Mouse (Mus musculus) CH12.LX (cell line): Measurements from ENCODE around the gene B230219D22Rik. TPM values are rescaled to one million over a fixed set of nuclear protein-coding genes. Genes with fewer than 3 reads are reported as not detected.

Experiments
- DNase-seq: peaks from one replicate; pipeline ENCODE4 v3.0.0-alpha.2; 2013; ENCODE audit errors: extremely low read depth
- H3K27ac ChIP-seq: 2 replicates; pipeline ENCODE4 v1.5.1; 2012; ENCODE audit warnings: low read depth, mild to moderate bottlenecking, control low read depth, moderate library complexity; ENCODE audit not compliant: insufficient read depth
- H3K27me3 ChIP-seq: replicated peaks from 2 replicates; pipeline ENCODE3; 2012; ENCODE audit warnings: inconsistent platforms
- H3K36me3 ChIP-seq, 2 experiments: replicated peaks in 1 of 2; 2 replicates each; pipeline versions ENCODE3 to v1.6.1; 2012; ENCODE audit warnings: inconsistent platforms in 1 of 2, low read length in 1 of 2, mild to moderate bottlenecking in 1 of 2, mixed read lengths in 1 of 2, moderate library complexity in 1 of 2; ENCODE audit not compliant: control insufficient read depth in 1 of 2, insufficient read depth in 1 of 2
- H3K4me1 ChIP-seq, 2 experiments: 2 replicates each; pipeline ENCODE4 v1.6.1; 2012; ENCODE audit warnings: inconsistent platforms in 1 of 2, moderate library complexity in 1 of 2; ENCODE audit not compliant: insufficient read depth in 2 of 2, control insufficient read depth in 1 of 2
- H3K4me2 ChIP-seq: 2 replicates; pipeline ENCODE4 v1.6.1; 2012; ENCODE audit warnings: low read depth, mild to moderate bottlenecking, control low read depth; ENCODE audit not compliant: poor library complexity, insufficient read depth, severe bottlenecking
- H3K4me3 ChIP-seq, 3 experiments: fragments of 150-350 bp in 1 of 3; sonication (generic) in 1 of 3; replicated peaks in 1 of 3; 2 replicates each; pipeline versions ENCODE3 to v1.5.1; 2011 to 2012; ENCODE audit warnings: low read depth in 2 of 3, low read length in 2 of 3, mild to moderate bottlenecking in 2 of 3, moderate library complexity in 2 of 3, control low read depth in 1 of 3, improper control_type of control experiment in 1 of 3, inconsistent platforms in 1 of 3, mixed read lengths in 1 of 3; ENCODE audit not compliant: poor library complexity in 1 of 3
- H3K79me2 ChIP-seq: replicated peaks from 2 replicates; pipeline ENCODE4 v1.6.1; 2012; ENCODE audit warnings: mild to moderate bottlenecking, moderate library complexity; ENCODE audit not compliant: control insufficient read depth, poor library complexity, insufficient read depth, severe bottlenecking; ENCODE audit errors: extremely low read depth
- H3K9ac ChIP-seq: 2 replicates; pipeline ENCODE4 v1.6.1; 2012; ENCODE audit warnings: low read depth, mild to moderate bottlenecking, control low read depth, moderate library complexity; ENCODE audit not compliant: insufficient read depth
- H3K9me3 ChIP-seq: replicated peaks from 2 replicates; pipeline ENCODE3; 2012; ENCODE audit warnings: low read length, inconsistent platforms, mixed read lengths
- BHLHE40 ChIP-seq: IDR thresholded peaks from 2 replicates; pipeline ENCODE4 v1.6.1; 2011; ENCODE audit warnings: mild to moderate bottlenecking, low read depth, low read length, improper control_type of control experiment
- CHD1 ChIP-seq: IDR thresholded peaks from 2 replicates; pipeline ENCODE4 v1.6.1; 2012; ENCODE audit warnings: low read depth, low read length, improper control_type of control experiment, inconsistent platforms
- CHD2 ChIP-seq: IDR thresholded peaks from 2 replicates; pipeline ENCODE4 v1.6.1; 2011; ENCODE audit warnings: low read length, improper control_type of control experiment
- CTCF ChIP-seq, 2 experiments: IDR thresholded peaks in 1 of 2; conservative IDR thresholded peaks in 1 of 2; 2 replicates each; pipeline ENCODE4 v1.5.1; 2011 to 2012; ENCODE audit warnings: low read depth in 2 of 2, low read length in 2 of 2, improper control_type of control experiment in 1 of 2, inconsistent platforms in 1 of 2, mild to moderate bottlenecking in 1 of 2, moderate library complexity in 1 of 2
- E2F4 ChIP-seq: IDR thresholded peaks from 2 replicates; pipeline ENCODE4 v1.6.1; 2011; ENCODE audit warnings: low read depth, low read length, improper control_type of control experiment; ENCODE audit not compliant: insufficient replicate concordance
- ELF1 ChIP-seq: IDR thresholded peaks from 2 replicates; pipeline ENCODE4 v1.6.1; 2014; ENCODE audit warnings: low read depth, mild to moderate bottlenecking, inconsistent platforms, low read length, improper control_type of control experiment
- EP300 ChIP-seq: IDR thresholded peaks from 2 replicates; pipeline ENCODE4 v1.6.1; 2011; ENCODE audit warnings: low read length, improper control_type of control experiment
- ETS1 ChIP-seq: conservative IDR thresholded peaks from 2 replicates; pipeline ENCODE4 v1.6.1; 2012; ENCODE audit warnings: low read depth, mild to moderate bottlenecking, inconsistent platforms, low read length, improper control_type of control experiment, moderate library complexity
- GABPA ChIP-seq: IDR thresholded peaks from 2 replicates; pipeline ENCODE4 v1.6.1; 2012; ENCODE audit warnings: low read depth, low read length, improper control_type of control experiment, inconsistent platforms; ENCODE audit not compliant: insufficient replicate concordance
- HCFC1 ChIP-seq: IDR thresholded peaks from 2 replicates; pipeline ENCODE4 v1.6.1; 2012; ENCODE audit warnings: low read depth, mild to moderate bottlenecking, inconsistent platforms, low read length, improper control_type of control experiment
- IRF4 ChIP-seq: IDR thresholded peaks from 2 replicates; pipeline ENCODE4 v1.6.1; 2014; ENCODE audit warnings: low read depth, mild to moderate bottlenecking, inconsistent platforms, low read length, improper control_type of control experiment
- JUN ChIP-seq: IDR thresholded peaks from 2 replicates; pipeline ENCODE4 v1.6.1; 2011; ENCODE audit warnings: low read depth, mild to moderate bottlenecking, low read length, improper control_type of control experiment, moderate library complexity; ENCODE audit not compliant: insufficient read depth
- JUND ChIP-seq: conservative IDR thresholded peaks from 2 replicates; pipeline ENCODE4 v1.6.1; 2011; ENCODE audit warnings: low read depth, low read length, improper control_type of control experiment
- KAT2A ChIP-seq: IDR thresholded peaks from 2 replicates; pipeline ENCODE4 v1.6.1; 2012; ENCODE audit warnings: low read length, improper control_type of control experiment, inconsistent platforms; ENCODE audit not compliant: insufficient replicate concordance
- MAFK ChIP-seq: IDR thresholded peaks from 2 replicates; pipeline ENCODE4 v1.6.1; 2011; ENCODE audit warnings: low read length, improper control_type of control experiment; ENCODE audit not compliant: insufficient replicate concordance
- MAX ChIP-seq: IDR thresholded peaks from 2 replicates; pipeline ENCODE4 v1.6.1; 2011; ENCODE audit warnings: low read length, improper control_type of control experiment
- MAZ ChIP-seq: IDR thresholded peaks from 2 replicates; pipeline ENCODE4 v1.6.1; 2012; ENCODE audit warnings: low read depth, mild to moderate bottlenecking, inconsistent platforms, low read length, improper control_type of control experiment, moderate library complexity
- MEF2A ChIP-seq: IDR thresholded peaks from 2 replicates; pipeline ENCODE4 v1.6.1; 2014; ENCODE audit warnings: low read depth, mild to moderate bottlenecking, inconsistent platforms, low read length, improper control_type of control experiment, borderline replicate concordance
- MXI1 ChIP-seq: IDR thresholded peaks from 2 replicates; pipeline ENCODE4 v1.6.1; 2011; ENCODE audit warnings: mild to moderate bottlenecking, low read depth, low read length, improper control_type of control experiment
- MYC ChIP-seq: IDR thresholded peaks from 2 replicates; pipeline ENCODE4 v1.6.1; 2011; ENCODE audit warnings: low read depth, mild to moderate bottlenecking, improper control_type of control experiment, low read length
- NELFE ChIP-seq: IDR thresholded peaks from 2 replicates; pipeline ENCODE4 v1.6.1; 2011; ENCODE audit warnings: low read depth, low read length, improper control_type of control experiment
- NRF1 ChIP-seq: IDR thresholded peaks from 2 replicates; pipeline ENCODE4 v1.6.1; 2014; ENCODE audit warnings: low read depth, mild to moderate bottlenecking, inconsistent platforms, low read length, improper control_type of control experiment, moderate library complexity
- PAX5 ChIP-seq: IDR thresholded peaks from 2 replicates; pipeline ENCODE4 v1.6.1; 2012; ENCODE audit warnings: low read length, inconsistent platforms, mixed read lengths
- POLR2A ChIP-seq: IDR thresholded peaks from 2 replicates; pipeline ENCODE4 v1.6.1; 2011; ENCODE audit warnings: low read depth, mild to moderate bottlenecking, improper control_type of control experiment, low read length
- POLR2AphosphoS2 ChIP-seq: IDR thresholded peaks from 2 replicates; pipeline ENCODE4 v1.6.1; 2011; ENCODE audit warnings: low read depth, low read length, improper control_type of control experiment
- RAD21 ChIP-seq: IDR thresholded peaks from 2 replicates; pipeline ENCODE4 v1.6.1; 2011; ENCODE audit warnings: low read depth, mild to moderate bottlenecking, low read length, improper control_type of control experiment, moderate library complexity
- RCOR1 ChIP-seq: conservative IDR thresholded peaks from 2 replicates; pipeline ENCODE4 v1.6.1; 2012; ENCODE audit warnings: low read depth, mild to moderate bottlenecking, inconsistent platforms, low read length, improper control_type of control experiment
- SIN3A ChIP-seq: IDR thresholded peaks from 2 replicates; pipeline ENCODE4 v1.6.1; 2012; ENCODE audit warnings: low read length, improper control_type of control experiment, inconsistent platforms
- SMC3 ChIP-seq: IDR thresholded peaks from 2 replicates; pipeline ENCODE4 v1.6.1; 2011; ENCODE audit warnings: low read depth, low read length, improper control_type of control experiment
- TBP ChIP-seq: conservative IDR thresholded peaks from 2 replicates; pipeline ENCODE4 v1.6.1; 2011; ENCODE audit warnings: low read depth, low read length, improper control_type of control experiment
- TCF12 ChIP-seq: IDR thresholded peaks from 2 replicates; pipeline ENCODE4 v1.6.1; 2014; ENCODE audit warnings: low read depth, mild to moderate bottlenecking, inconsistent platforms, low read length, improper control_type of control experiment
- UBTF ChIP-seq: IDR thresholded peaks from 2 replicates; pipeline ENCODE4 v1.6.1; 2012; ENCODE audit warnings: low read depth, mild to moderate bottlenecking, inconsistent platforms, low read length, improper control_type of control experiment, moderate library complexity
- USF1 ChIP-seq: IDR thresholded peaks from 2 replicates; pipeline ENCODE4 v1.6.1; 2014; ENCODE audit warnings: low read depth, mild to moderate bottlenecking, inconsistent platforms, low read length, improper control_type of control experiment
- USF2 ChIP-seq: conservative IDR thresholded peaks from 2 replicates; pipeline ENCODE4 v1.6.1; 2011; ENCODE audit warnings: low read depth, low read length, improper control_type of control experiment
- ZC3H11A ChIP-seq: IDR thresholded peaks from 2 replicates; pipeline ENCODE4 v1.6.1; 2012; ENCODE audit warnings: low read depth, mild to moderate bottlenecking, inconsistent platforms, low read length, improper control_type of control experiment
- ZKSCAN1 ChIP-seq: IDR thresholded peaks from 2 replicates; pipeline ENCODE4 v1.6.1; 2012; ENCODE audit warnings: low read depth, inconsistent platforms, low read length, improper control_type of control experiment, borderline replicate concordance
- ZMIZ1 ChIP-seq: IDR thresholded peaks from 2 replicates; pipeline ENCODE4 v1.6.1; 2012; ENCODE audit warnings: low read depth, mild to moderate bottlenecking, inconsistent platforms, low read length, improper control_type of control experiment
- ZNF384 ChIP-seq: IDR thresholded peaks from 2 replicates; pipeline ENCODE4 v1.6.1; 2012; ENCODE audit warnings: low read depth, low read length, improper control_type of control experiment, inconsistent platforms
- dilution Hi-C: fragments of 300-500 bp; cut with MboI; formaldehyde crosslinking; loops from 2 replicates; pipeline ENCODE4 v1.14.3; 2020; ENCODE audit warnings: low sequenced_read_pairs; ENCODE audit not compliant: extremely low pct_unique_long_range_greater_than_20kb, extremely low pct_ligation_motif_present
- in situ Hi-C: fragments of 300-500 bp; cut with MboI; formaldehyde crosslinking; loops from 3 replicates; pipeline ENCODE4 v1.14.3; 2019; ENCODE audit warnings: low sequenced_read_pairs, low pct_ligation_motif_present, low pct_unique_long_range_greater_than_20kb, mixed read lengths
- polyA plus RNA-seq: library from polyadenylated mRNA; unstranded; fragments of >175 nt; gene quantifications from 2 replicates; pipeline ENCODE4 v1.2.1, GENCODE M21; 2012; ENCODE audit warnings: low read depth; ENCODE audit not compliant: insufficient read length
- total RNA-seq, 2 experiments: library from RNA; depleted of rRNA; stranded (reverse); fragments of 300-350 nt in 1 of 2; fragments of >200 nt in 1 of 2; gene quantifications; 2 replicates each; pipeline ENCODE4 v1.2.3; 2012 to 2014

The B230219D22Rik gene
- total and polyA plus RNA-seq, 3 experiments: 23.2 to 35.0 (median 25.7) TPM

- no peak for TF ChIP-seq CHD2
- TF ChIP-seq IRF4: no peak
- TF ChIP-seq NELFE: peak; percentile 7; the same call in 1 of the 2 replicates
- no peak for TF ChIP-seq ZKSCAN1
- peak; percentile 57 for TF ChIP-seq POLR2A
- no peak for TF ChIP-seq POLR2AphosphoS2
- no peak for TF ChIP-seq PAX5
- TF ChIP-seq JUND: 0 out of 2 replicates have a peak, but pooled peaks have one; percentile 11
- no peak for TF ChIP-seq BHLHE40
- TF ChIP-seq CTCF (conservative IDR thresholded peaks at IDR 0.05 in 1 of 2, IDR thresholded peaks at IDR 0.05 in 1 of 2; ENCODE audit: low read depth in 2 of 2, low read length in 2 of 2): peak in 1 of 2 experiments; percentile 90; a peak in 2 of 4 replicates
- TF ChIP-seq ELF1: no peak; the same call in 1 of the 2 replicates
- TF ChIP-seq HCFC1: no peak
- no peak for TF ChIP-seq NRF1
- TF ChIP-seq RCOR1: 0 out of 2 replicates have a peak, but pooled peaks have one; percentile 8
- peak; percentile 86 for TF ChIP-seq RAD21
- TF ChIP-seq USF1: no peak
- no peak for TF ChIP-seq EP300
- no peak for TF ChIP-seq TCF12
- TF ChIP-seq UBTF: no peak
- TF ChIP-seq MAX: peak; percentile 2; the same call in 1 of the 2 replicates
- peak; percentile 61 for TF ChIP-seq SMC3
- peak; percentile 81; the same call in 1 of the 2 replicates for TF ChIP-seq TBP
- TF ChIP-seq ZC3H11A: no peak
- no peak for TF ChIP-seq ETS1
- TF ChIP-seq ZMIZ1: no peak
- no peak for TF ChIP-seq JUN
- TF ChIP-seq MAZ: no peak; the same call in 1 of the 2 replicates
- no peak for TF ChIP-seq KAT2A
- no peak for TF ChIP-seq USF2
- no peak for TF ChIP-seq CHD1
- no peak for TF ChIP-seq MAFK
- TF ChIP-seq ZNF384: peak; percentile 70
- no peak; the same call in 1 of the 2 replicates for TF ChIP-seq MXI1
- TF ChIP-seq MEF2A: no peak
- no peak for TF ChIP-seq GABPA
- TF ChIP-seq E2F4: no peak
- TF ChIP-seq SIN3A: peak; percentile 29; the same call in 1 of the 2 replicates
- 0 out of 2 replicates have a peak, but pooled peaks have one; percentile 66 for TF ChIP-seq MYC
- TF ChIP-seq, all 38 proteins: peak for 12
- Histone ChIP-seq H3K27me3 (no peaks in the 10 kb centered on the region), H3K36me3 (peaks cover 14 to 43% of the 10 kb centered on the region in 2 experiments), H3K4me1 (peaks cover 2 to 15% of the 10 kb centered on the region in 2 experiments; a peak in 2 of 4 replicates), H3K9me3 (no peaks in the 10 kb centered on the region), H3K4me2 (peak overlapping the region; percentile 62), H3K27ac (peak overlapping the region; percentile 88), H3K79me2 (no peaks in the 10 kb centered on the region), H3K9ac (peak overlapping the region; percentile 94), H3K4me3 (peak overlapping the region; percentile 74 to 87 (median 82))
- DNase-seq: peak; percentile 81
- in situ Hi-C loops (loop anchor here (10.0 kb wide), 1 partner anchor 123 kb away; no protein-coding TSS in a partner anchor), dilution Hi-C loops (no loop called here)
Observed at GRCm38 (mm10) chr13:55727839-55728238, 34.9 kb downstream of the B230219D22Rik start.
